In genomic region chr4:150488096-150488748, GRCm38 (mm10) we compare ENCODE assay signal across 8 mouse cellular contexts.
A peak's percentile ranks its signal among the peaks of the same experiment; 100 is the strongest.
DNase-seq lines count a peak whose midpoint lies in the region; ATAC-seq and TF ChIP-seq lines count a peak whose summit lies in the region.

No protein-coding gene starts in this region.

- WGBS in embryonic facial prominence, embryonic 10.5 days = 43% methylated on average over 12 of the region's 12 CpGs
- WGBS in heart, adult 2 months = 11% methylated on average over 12 of the region's 12 CpGs

- intact Hi-C loops in heart, adult 2 months (cut with DNase I) = loop anchor here (5.0 kb wide), 2 partner anchors 79 to 104 kb away; no protein-coding TSS in a partner anchor
- intact Hi-C loops in left cerebral cortex, postnatal 25 days (cut with DNase I) = loop anchor here (5.0 kb wide), 1 partner anchor 99 kb away; no protein-coding TSS in a partner anchor

- ATAC-seq in megakaryocyte progenitor cell, adult 5-6 weeks (replicated peaks; ENCODE audit: poor library complexity) = peak; percentile 82

- no peak for TF ChIP-seq CTCF in heart, adult 2 months (IDR thresholded peaks at IDR 0.05)

- peaks cover 32% of the 10 kb centered on the region for H3K36me3 ChIP-seq in embryonic facial prominence, embryonic 10.5 days (replicated peaks)
- H3K36me3 ChIP-seq in heart, adult 2 months (ENCODE audit: control insufficient read depth, insufficient read depth, low read length) = peaks cover 2% of the 10 kb centered on the region; the same call in 1 of the 2 replicates

- H3K9me3 ChIP-seq in embryonic facial prominence, embryonic 10.5 days = no peaks in the 10 kb centered on the region

- peak; percentile 84 for TF ChIP-seq POLR2A in heart, adult 2 months (IDR thresholded peaks at IDR 0.05; ENCODE audit: insufficient read depth, low read depth, low read length)

- H3K4me3 ChIP-seq in embryonic facial prominence, embryonic 10.5 days = peak overlapping the region; percentile 33
- peak overlapping the region; percentile 56 for H3K4me3 ChIP-seq in heart, adult 2 months

- H3K4me1 ChIP-seq in embryonic facial prominence, embryonic 10.5 days = peaks cover 27% of the 10 kb centered on the region
- peaks cover 5% of the 10 kb centered on the region for H3K4me1 ChIP-seq in heart, adult 2 months (ENCODE audit: control insufficient read depth, insufficient read depth, low read length)

- peaks cover 1% of the 10 kb centered on the region; the same call in 1 of the 2 replicates for H3K79me2 ChIP-seq in heart, adult 2 months (replicated peaks; ENCODE audit: control insufficient read depth, insufficient read depth, low read length)

- H3K27ac ChIP-seq in embryonic facial prominence, embryonic 10.5 days (replicated peaks) = peak overlapping the region; percentile 44; the same call in 1 of the 2 replicates
- H3K27ac ChIP-seq in heart, adult 2 months = peak overlapping the region; percentile 92

- peak; percentile 89 for DNase-seq in adrenal gland, postnatal 14 days
- peak; percentile 62 for DNase-seq in embryonic facial prominence, embryonic 10.5 days (ENCODE audit: low spot score)
- DNase-seq in heart, adult 2 months = peak; percentile 77 to 89
- peak; percentile 88 for DNase-seq in kidney, adult 11 months
- DNase-seq in left cerebral cortex, postnatal 25 days (ENCODE audit: low spot score in 2 of 2) = peak; percentile 79 to 92
- peak; percentile 84 to 93 for DNase-seq in right cerebral cortex, postnatal 10 days (ENCODE audit: low spot score in 2 of 2)
- DNase-seq in urinary bladder, postnatal 36 days (ENCODE audit: low spot score in 2 of 2) = peak; percentile 63 to 81

- no peaks in the 10 kb centered on the region for H3K27me3 ChIP-seq in embryonic facial prominence, embryonic 10.5 days (replicated peaks; ENCODE audit: low read depth, poor library complexity, severe bottlenecking)
- no peaks in the 10 kb centered on the region for H3K27me3 ChIP-seq in heart, adult 2 months (ENCODE audit: control insufficient read depth, insufficient read depth, low read length)

- TF ChIP-seq EP300 in heart, adult 2 months (IDR thresholded peaks at IDR 0.05; ENCODE audit: insufficient read depth, low read depth, low read length) = peak; percentile 99

- peak overlapping the region; percentile 51 for H3K9ac ChIP-seq in heart, adult 2 months (ENCODE audit: low read depth, low read length)

Comparison
In these comparisons a context has a peak if more than half of its experiments do, and no peak if none do; other contexts are left out.
1. Peak in every context shown above with its lines: DNase-seq, ATAC-seq, H3K4me3 ChIP-seq and H3K27ac ChIP-seq.